Mouse (Mus musculus) CD4-positive helper T cell, adult 2 months (primary cell): ENCODE results near the gene Katnal1.

Experiments
- DNase-seq: peaks from one replicate; pipeline ENCODE4 v3.0.0-alpha.2; 2012; ENCODE audit warnings: low read depth, missing footprints, low spot score

Katnal1 gene

GRCm38 (mm10) chr5:148885821-148886609 is 43.1 kb downstream of the Katnal1 start:
- DNase-seq = no peak

GRCm38 (mm10) chr5:148883671-148884070 is 45.4 kb downstream of the Katnal1 start:
- DNase-seq = no peak

- DNase-seq = peak; percentile 19
Observed at GRCm38 (mm10) chr5:148879218-148879617, 49.9 kb downstream of the Katnal1 start.

- no peak for DNase-seq
Observed at GRCm38 (mm10) chr5:148873116-148873515, 56.0 kb downstream of the Katnal1 start.

GRCm38 (mm10) chr5:148869583-148869982 is 59.5 kb downstream of the Katnal1 start:
- DNase-seq = no peak

- peak; percentile 76 for DNase-seq
Observed at GRCm38 (mm10) chr5:148867766-148868165, 61.4 kb downstream of the Katnal1 start.

GRCm38 (mm10) chr5:148867171-148867570 is 61.9 kb downstream of the Katnal1 start:
- peak; percentile 26 for DNase-seq

- DNase-seq = peak; percentile 85
Observed at GRCm38 (mm10) chr5:148866571-148866970, 62.5 kb downstream of the Katnal1 start.

- no peak for DNase-seq
Observed at GRCm38 (mm10) chr5:148863409-148863808, 65.7 kb downstream of the Katnal1 start.

- DNase-seq = no peak
Observed at GRCm38 (mm10) chr5:148862853-148863252, 66.3 kb downstream of the Katnal1 start.

GRCm38 (mm10) chr5:148862136-148862535 is 67.0 kb downstream of the Katnal1 start:
- no peak for DNase-seq

GRCm38 (mm10) chr5:148857522-148857921 is 71.6 kb downstream of the Katnal1 start:
- DNase-seq = no peak

- no peak for DNase-seq
Observed at GRCm38 (mm10) chr5:148855047-148855446, 74.1 kb downstream of the Katnal1 start.

GRCm38 (mm10) chr5:148854166-148854565 is 75.0 kb downstream of the Katnal1 start:
- DNase-seq = no peak

GRCm38 (mm10) chr5:148849516-148849915 is 79.6 kb downstream of the Katnal1 start:
- DNase-seq = no peak

- DNase-seq = peak; percentile 27
Observed at GRCm38 (mm10) chr5:148847032-148847431, 82.1 kb downstream of the Katnal1 start.

GRCm38 (mm10) chr5:148837069-148837468 is 92.1 kb downstream of the Katnal1 start:
- no peak for DNase-seq

GRCm38 (mm10) chr5:148831596-148832257 is 97.4 kb downstream of the Katnal1 start:
- DNase-seq = peak; percentile 70

- no peak for DNase-seq
Observed at GRCm38 (mm10) chr5:148831141-148831547, 98.0 kb downstream of the Katnal1 start.

GRCm38 (mm10) chr5:148825732-148826131 is 103.4 kb downstream of the Katnal1 start:
- DNase-seq = no peak

- no peak for DNase-seq
Observed at GRCm38 (mm10) chr5:148822772-148823171, 106.3 kb downstream of the Katnal1 start.
